Mouse (Mus musculus) forebrain, embryonic 11.5 days (tissue): Measurements from ENCODE around the gene Cdh26. TPM values are rescaled to one million over a fixed set of nuclear protein-coding genes. Genes with fewer than 3 reads are reported as not detected.

Experiments used
- ATAC-seq: fragments of 200-750 bp; cut with Nextera tagmentation; replicated peaks from 2 replicates; pipeline ENCODE4 v1.8.0; 2017; ENCODE audit warnings: moderate TSS enrichment; ENCODE audit not compliant: low FRiP score
- DNase-seq: peaks from one replicate; pipeline ENCODE4 v3.0.0-alpha.2; 2017; ENCODE audit warnings: low spot score
- H3K27ac ChIP-seq: fragments of 300-500 bp; sonication (generic); 2 replicates; pipeline ENCODE4 v1.5.1; 2014; ENCODE audit warnings: low read depth, low read length
- H3K27me3 ChIP-seq: fragments of 300-500 bp; sonication (generic); 2 replicates; pipeline ENCODE4 v1.6.1; 2014; ENCODE audit warnings: mild to moderate bottlenecking, low read length, mixed read lengths; ENCODE audit not compliant: control insufficient read depth, insufficient read depth
- H3K36me3 ChIP-seq: fragments of 300-500 bp; sonication (generic); 2 replicates; pipeline ENCODE4 v1.6.1; 2014; ENCODE audit warnings: mild to moderate bottlenecking, low read length, moderate library complexity, mixed read lengths; ENCODE audit not compliant: control insufficient read depth, insufficient read depth
- H3K4me1 ChIP-seq: fragments of 300-500 bp; sonication (generic); replicated peaks from 2 replicates; pipeline ENCODE4 v1.6.1; 2014; ENCODE audit warnings: low read length, mixed read lengths; ENCODE audit not compliant: control insufficient read depth, insufficient read depth
- H3K4me2 ChIP-seq: fragments of 300-500 bp; sonication (generic); 2 replicates; pipeline ENCODE4 v1.6.1; 2014; ENCODE audit warnings: low read depth, mild to moderate bottlenecking, low read length, moderate library complexity, mixed read lengths; ENCODE audit not compliant: severe bottlenecking
- H3K4me3 ChIP-seq: fragments of 300-500 bp; sonication (generic); 2 replicates; pipeline ENCODE4 v1.5.1; 2014; ENCODE audit warnings: low read depth, low read length
- H3K9ac ChIP-seq: fragments of 300-500 bp; sonication (generic); 2 replicates; pipeline ENCODE4 v1.6.1; 2014; ENCODE audit warnings: low read length
- H3K9me3 ChIP-seq: fragments of 300-500 bp; sonication (generic); 2 replicates; pipeline ENCODE4 v1.6.1; 2016; ENCODE audit warnings: low read length, mixed read lengths; ENCODE audit not compliant: control insufficient read depth
- WGBS: fragments of 180-500 bp; shearing (Covaris S2); extraction: QIAGEN DNeasy Blood & Tissue Kit; methylation state at CpG from one replicate; pipeline ENCODE4 v1.1.7; 2014; 5-methylcytosine and 5-hydroxymethylcytosine counted together
- polyA plus RNA-seq: library from polyadenylated mRNA; unstranded; fragments of >200 nt; fragmentation: Nextera tagmentation; extraction: Ambion mirVana; gene quantifications from 2 replicates; pipeline ENCODE4 v1.2.1, GENCODE M21; 2014

Cdh26 gene
- polyA plus RNA-seq, 1 experiment from 2014 or later = not detected

- no peak for ATAC-seq
Observed at GRCm38 (mm10) chr2:178428183-178428582, 2.1 kb upstream of the Cdh26 start.

GRCm38 (mm10) chr2:178428676-178429075, 1.7 kb upstream of the Cdh26 start:
- DNase-seq = no peak
- 92% methylated on average over 4 of the region's 4 CpGs for WGBS
- H3K4me2 ChIP-seq = no peak overlapping the region

More at GRCm38 (mm10) chr2:178428183-178428582, 2.1 kb upstream of the Cdh26 start:
- H3K27ac ChIP-seq = no peak overlapping the region
- H3K36me3 ChIP-seq = no peaks in the 10 kb centered on the region
- H3K27me3 ChIP-seq = no peaks in the 10 kb centered on the region
- no peaks in the 10 kb centered on the region for H3K4me1 ChIP-seq
- H3K4me2 ChIP-seq = no peak overlapping the region
- no peak overlapping the region for H3K4me3 ChIP-seq
- H3K9me3 ChIP-seq = no peaks in the 10 kb centered on the region
- no peak overlapping the region for H3K9ac ChIP-seq
- no peak for DNase-seq
- WGBS = 81% methylated on average over 9 of the region's 9 CpGs

GRCm38 (mm10) chr2:178429426-178429825, 905 bp upstream of the Cdh26 start:
- Histone ChIP-seq H3K9me3 (no peaks in the 10 kb centered on the region), H3K36me3 (no peaks in the 10 kb centered on the region)
- 90% methylated on average over 6 of the region's 6 CpGs for WGBS

More at GRCm38 (mm10) chr2:178428676-178429075, 1.7 kb upstream of the Cdh26 start:
- Histone ChIP-seq H3K27ac (no peak overlapping the region), H3K4me3 (no peak overlapping the region), H3K36me3 (no peaks in the 10 kb centered on the region), H3K9ac (no peak overlapping the region), H3K4me1 (no peaks in the 10 kb centered on the region), H3K27me3 (no peaks in the 10 kb centered on the region), H3K9me3 (no peaks in the 10 kb centered on the region)
- no peak for ATAC-seq

GRCm38 (mm10) chr2:178433495-178433894, 3.2 kb downstream of the Cdh26 start:
- Histone ChIP-seq H3K4me1 (no peaks in the 10 kb centered on the region), H3K27ac (no peak overlapping the region), H3K4me3 (no peak overlapping the region), H3K27me3 (no peaks in the 10 kb centered on the region), H3K9ac (no peak overlapping the region), H3K36me3 (no peaks in the 10 kb centered on the region), H3K9me3 (no peaks in the 10 kb centered on the region), H3K4me2 (no peak overlapping the region)
- ATAC-seq (no peak), DNase-seq (no peak)
- 62% methylated on average over 2 of the region's 2 CpGs for WGBS

More at GRCm38 (mm10) chr2:178429426-178429825, 905 bp upstream of the Cdh26 start:
- H3K4me2 ChIP-seq = no peak overlapping the region
- H3K9ac ChIP-seq = no peak overlapping the region
- ATAC-seq (no peak), DNase-seq (no peak)
- no peak overlapping the region for H3K27ac ChIP-seq
- no peak overlapping the region for H3K4me3 ChIP-seq
- no peaks in the 10 kb centered on the region for H3K4me1 ChIP-seq
- no peaks in the 10 kb centered on the region for H3K27me3 ChIP-seq

DNA sequence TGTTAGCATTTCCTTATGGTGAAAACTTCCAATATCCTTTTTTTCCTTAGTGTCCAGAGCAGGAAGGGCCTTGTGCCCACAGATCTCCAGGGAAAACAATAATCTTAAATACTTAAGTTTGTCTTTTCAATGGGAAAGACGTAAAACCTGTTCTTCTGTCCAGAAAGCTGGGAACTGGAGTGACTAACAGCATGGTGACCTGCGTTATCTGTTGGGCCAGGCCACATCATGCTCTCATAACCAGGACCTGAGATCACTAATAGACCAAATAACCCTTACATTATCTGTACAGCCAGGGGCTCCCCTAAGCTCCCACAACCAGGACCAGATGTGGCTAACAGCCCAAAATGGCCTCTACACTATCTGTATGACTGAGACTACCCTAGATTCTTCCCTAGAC, 3.6 kb downstream of the Cdh26 start:
- Histone ChIP-seq H3K4me3 (no peak overlapping the region), H3K27me3 (no peaks in the 10 kb centered on the region), H3K4me2 (no peak overlapping the region), H3K4me1 (no peaks in the 10 kb centered on the region), H3K36me3 (no peaks in the 10 kb centered on the region), H3K27ac (no peak overlapping the region), H3K9ac (no peak overlapping the region), H3K9me3 (no peaks in the 10 kb centered on the region)
- WGBS = 94% methylated on average over 2 of the region's 2 CpGs
- ATAC-seq (no peak), DNase-seq (no peak)

GRCm38 (mm10) chr2:178437311-178437710, 7.0 kb downstream of the Cdh26 start:
- no peak overlapping the region for H3K27ac ChIP-seq
- no peaks in the 10 kb centered on the region for H3K27me3 ChIP-seq
- H3K36me3 ChIP-seq = no peaks in the 10 kb centered on the region
- DNase-seq = no peak
- H3K9ac ChIP-seq = no peak overlapping the region
- no peaks in the 10 kb centered on the region for H3K9me3 ChIP-seq
- no peak overlapping the region for H3K4me3 ChIP-seq
- WGBS = 69% methylated on average over 9 of the region's 9 CpGs
- H3K4me2 ChIP-seq = no peak overlapping the region
- no peak for ATAC-seq
- no peaks in the 10 kb centered on the region for H3K4me1 ChIP-seq

GRCm38 (mm10) chr2:178449386-178449785, 19.1 kb downstream of the Cdh26 start:
- DNase-seq (no peak), ATAC-seq (no peak)
- Histone ChIP-seq H3K36me3 (no peaks in the 10 kb centered on the region), H3K27ac (no peak overlapping the region), H3K4me1 (no peaks in the 10 kb centered on the region), H3K27me3 (no peaks in the 10 kb centered on the region), H3K4me3 (no peak overlapping the region), H3K9me3 (no peaks in the 10 kb centered on the region), H3K9ac (no peak overlapping the region), H3K4me2 (no peak overlapping the region)
- 88% methylated on average over 4 of the region's 4 CpGs for WGBS

- WGBS = 14% methylated on average over 2 of the region's 2 CpGs
- DNase-seq (no peak), ATAC-seq (no peak)
Observed at GRCm38 (mm10) chr2:178450236-178450635, 19.9 kb downstream of the Cdh26 start.

GRCm38 (mm10) chr2:178450961-178451360, 20.6 kb downstream of the Cdh26 start:
- H3K27me3 ChIP-seq = no peaks in the 10 kb centered on the region
- 69% methylated on average over 10 of the region's 10 CpGs for WGBS
- H3K9ac ChIP-seq = no peak overlapping the region
- ATAC-seq (no peak), DNase-seq (no peak)
- no peaks in the 10 kb centered on the region for H3K4me1 ChIP-seq
- H3K4me3 ChIP-seq = no peak overlapping the region
- H3K27ac ChIP-seq = no peak overlapping the region
- no peak overlapping the region for H3K4me2 ChIP-seq
- no peaks in the 10 kb centered on the region for H3K9me3 ChIP-seq
- no peaks in the 10 kb centered on the region for H3K36me3 ChIP-seq

More at GRCm38 (mm10) chr2:178450236-178450635, 19.9 kb downstream of the Cdh26 start:
- Histone ChIP-seq H3K27ac (no peak overlapping the region), H3K4me2 (no peak overlapping the region), H3K36me3 (no peaks in the 10 kb centered on the region), H3K9ac (no peak overlapping the region), H3K4me3 (no peak overlapping the region), H3K4me1 (no peaks in the 10 kb centered on the region), H3K9me3 (no peaks in the 10 kb centered on the region), H3K27me3 (no peaks in the 10 kb centered on the region)
